Mouse (Mus musculus) myocyte (in vitro differentiated cells): ENCODE measurements around the gene Paxx. TPM values are rescaled to one million over a fixed set of nuclear protein-coding genes. Genes with fewer than 3 reads are reported as not detected.

Experiments used
- H3K27me3 ChIP-seq: one replicate; pipeline ENCODE4 v1.6.1; 2011; ENCODE audit not compliant: control insufficient read depth, insufficient read depth, insufficient read length
- H3K36me3 ChIP-seq: one replicate; pipeline ENCODE4 v1.6.1; 2011; ENCODE audit not compliant: control insufficient read depth, insufficient read depth
- H3K4me2 ChIP-seq: one replicate; pipeline ENCODE4 v1.6.1; 2011; ENCODE audit warnings: low read depth, control low read depth
- H3K4me3 ChIP-seq: one replicate; pipeline ENCODE4 v1.5.1; 2011; ENCODE audit warnings: mild to moderate bottlenecking, control low read depth, moderate library complexity
- H3K79me2 ChIP-seq: one replicate; pipeline ENCODE4 v1.6.1; 2011; ENCODE audit not compliant: control insufficient read depth, insufficient read depth
- H3ac ChIP-seq: one replicate; pipeline ENCODE4 v1.6.1; 2011; ENCODE audit not compliant: control insufficient read depth, insufficient read length
- CEBPB ChIP-seq: IDR thresholded peaks from 2 replicates; pipeline ENCODE4 v1.6.1; 2011; ENCODE audit warnings: mild to moderate bottlenecking, moderate library complexity; ENCODE audit not compliant: poor library complexity, insufficient read depth, severe bottlenecking
- E2F4 ChIP-seq: IDR thresholded peaks from one replicate; pipeline ENCODE4 v1.6.1; 2011; ENCODE audit warnings: mild to moderate bottlenecking, control low read depth, moderate library complexity; ENCODE audit not compliant: insufficient read depth
- MAX ChIP-seq: IDR thresholded peaks from one replicate; pipeline ENCODE4 v1.6.1; 2011; ENCODE audit warnings: low read depth, mild to moderate bottlenecking, control low read depth
- MYOD1 ChIP-seq, 3 experiments: IDR thresholded peaks; one replicate each; pipeline ENCODE4 v1.6.1; 2011; ENCODE audit warnings: control low read depth in 2 of 3, low read depth in 2 of 3, mild to moderate bottlenecking in 2 of 3, moderate library complexity in 1 of 3; ENCODE audit not compliant: insufficient read length in 2 of 3, control insufficient read depth in 1 of 3
- MYOG ChIP-seq, 3 experiments: IDR thresholded peaks; one replicate each; pipeline ENCODE4 v1.6.1; 2011; ENCODE audit warnings: control low read depth in 2 of 3, low read depth in 2 of 3, mild to moderate bottlenecking in 2 of 3; ENCODE audit not compliant: insufficient read length in 2 of 3, control insufficient read depth in 1 of 3, insufficient read depth in 1 of 3
- POLR2A ChIP-seq: IDR thresholded peaks from one replicate; pipeline ENCODE4 v1.6.1; 2011; ENCODE audit warnings: low read depth, mild to moderate bottlenecking, control low read depth, moderate library complexity; ENCODE audit not compliant: insufficient read length
- POLR2AphosphoS2 ChIP-seq: IDR thresholded peaks from one replicate; pipeline ENCODE4 v1.6.1; 2011; ENCODE audit warnings: low read depth, control low read depth; ENCODE audit not compliant: insufficient read length
- REST ChIP-seq: IDR thresholded peaks from one replicate; pipeline ENCODE4 v1.6.1; 2011; ENCODE audit warnings: mild to moderate bottlenecking, control low read depth, moderate library complexity; ENCODE audit not compliant: insufficient read depth, insufficient read length
- SRF ChIP-seq: IDR thresholded peaks from one replicate; pipeline ENCODE4 v1.6.1; 2011; ENCODE audit warnings: low read depth; ENCODE audit not compliant: control insufficient read depth, insufficient read length
- TCF12 ChIP-seq: IDR thresholded peaks from one replicate; pipeline ENCODE4 v1.6.1; 2011; ENCODE audit warnings: mild to moderate bottlenecking, control low read depth; ENCODE audit not compliant: poor library complexity, insufficient read depth, severe bottlenecking
- TCF3 ChIP-seq: IDR thresholded peaks from one replicate; pipeline ENCODE4 v1.6.1; 2011; ENCODE audit warnings: low read depth, control low read depth; ENCODE audit not compliant: insufficient read length
- USF1 ChIP-seq: IDR thresholded peaks from one replicate; pipeline ENCODE4 v1.6.1; 2011; ENCODE audit warnings: low read depth, mild to moderate bottlenecking, control low read depth, moderate library complexity
- polyA plus RNA-seq: library from polyadenylated mRNA; unstranded; fragments of >200 nt; fragmentation: generic; extraction: Trizol; gene quantifications from one replicate; pipeline ENCODE4 v1.2.1, GENCODE M21; 2012; ENCODE audit warnings: missing spikeins

Paxx gene
- polyA plus RNA-seq, 1 experiment, result 64.3 TPM

DNA sequence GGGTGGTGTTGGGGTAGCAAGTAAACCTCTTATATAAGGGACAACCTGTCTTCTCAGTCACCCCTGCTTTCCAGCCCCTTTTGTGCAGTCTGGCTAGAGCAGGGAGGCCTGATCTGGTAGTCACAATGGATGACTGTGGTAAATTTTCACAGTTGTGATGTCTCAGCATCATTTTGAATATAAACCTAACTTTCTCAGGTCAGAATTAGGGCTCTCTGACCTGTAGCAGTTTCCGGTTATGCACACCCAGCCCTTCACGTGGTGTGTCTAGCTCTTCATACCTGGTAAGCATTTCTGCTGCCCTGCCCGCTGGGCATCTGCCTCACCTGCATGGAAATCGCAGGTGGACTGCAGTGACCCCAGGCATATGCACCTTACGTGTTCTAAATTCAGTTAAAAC is 33.6 kb downstream of the Paxx start:
- TF ChIP-seq MAX (no peak), MYOD1 (IDR thresholded peaks at IDR 0.05; ENCODE audit: control insufficient read depth in 1 of 3, insufficient read length in 2 of 3, low read depth in 2 of 3) (no peak), MYOG (IDR thresholded peaks at IDR 0.05; ENCODE audit: control insufficient read depth in 1 of 3, insufficient read depth in 1 of 3, insufficient read length in 2 of 3, low read depth in 2 of 3) (no peak), POLR2A (no peak), TCF3 (no peak), POLR2AphosphoS2 (no peak), USF1 (no peak), SRF (no peak), CEBPB (no peak)
- Histone ChIP-seq H3K4me2 (no peak overlapping the region), H3ac (no peak overlapping the region), H3K79me2 (no peaks in the 10 kb centered on the region), H3K27me3 (peaks cover 15% of the 10 kb centered on the region), H3K36me3 (no peaks in the 10 kb centered on the region), H3K4me3 (no peak overlapping the region)

GRCm38 (mm10) chr2:25426721-25427191 is 34.1 kb downstream of the Paxx start:
- Histone ChIP-seq H3K79me2 (no peaks in the 10 kb centered on the region), H3ac (no peak overlapping the region), H3K27me3 (peaks cover 15% of the 10 kb centered on the region), H3K36me3 (no peaks in the 10 kb centered on the region), H3K4me2 (peak overlapping the region; percentile 24), H3K4me3 (no peak overlapping the region)
- TF ChIP-seq USF1 (no peak), E2F4 (no peak), SRF (no peak), MYOG (IDR thresholded peaks at IDR 0.05; ENCODE audit: control insufficient read depth in 1 of 3, insufficient read depth in 1 of 3, insufficient read length in 2 of 3, low read depth in 2 of 3) (no peak), TCF3 (no peak), REST (no peak), CEBPB (no peak), POLR2AphosphoS2 (no peak), POLR2A (no peak), MYOD1 (IDR thresholded peaks at IDR 0.05; ENCODE audit: control insufficient read depth in 1 of 3, insufficient read length in 2 of 3, low read depth in 2 of 3) (no peak), MAX (no peak), TCF12 (no peak)

DNA sequence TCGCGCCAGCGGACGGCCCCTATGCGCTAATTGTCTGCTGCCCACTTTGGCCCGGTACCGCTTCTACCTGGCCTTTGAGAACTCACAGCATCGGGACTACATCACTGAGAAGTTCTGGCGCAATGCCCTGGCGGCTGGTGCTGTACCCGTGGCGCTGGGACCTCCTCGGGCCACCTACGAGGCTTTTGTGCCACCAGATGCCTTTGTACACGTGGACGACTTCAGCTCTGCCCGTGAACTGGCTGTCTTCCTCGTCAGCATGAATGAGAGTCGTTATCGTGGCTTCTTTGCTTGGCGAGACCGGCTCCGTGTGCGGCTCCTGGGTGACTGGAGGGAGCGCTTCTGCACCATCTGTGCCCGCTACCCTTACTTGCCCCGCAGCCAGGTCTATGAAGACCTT is 35.4 kb downstream of the Paxx start:
- no peak for TF ChIP-seq SRF
- no peak for TF ChIP-seq TCF12
- TF ChIP-seq MYOG (IDR thresholded peaks at IDR 0.05; ENCODE audit: control insufficient read depth in 1 of 3, insufficient read depth in 1 of 3, insufficient read length in 2 of 3, low read depth in 2 of 3), result no peak
- no peak for TF ChIP-seq CEBPB
- no peak for TF ChIP-seq REST
- no peak for TF ChIP-seq MAX
- TF ChIP-seq MYOD1 (IDR thresholded peaks at IDR 0.05; ENCODE audit: control insufficient read depth in 1 of 3, insufficient read length in 2 of 3, low read depth in 2 of 3), result no peak
- no peak for TF ChIP-seq TCF3
- no peak for TF ChIP-seq POLR2AphosphoS2
- no peak for TF ChIP-seq E2F4
- no peak for TF ChIP-seq POLR2A
- TF ChIP-seq USF1, result no peak
- Histone ChIP-seq H3K4me3 (no peak overlapping the region), H3K79me2 (no peaks in the 10 kb centered on the region), H3K4me2 (no peak overlapping the region), H3ac (no peak overlapping the region), H3K36me3 (no peaks in the 10 kb centered on the region), H3K27me3 (peaks cover 11% of the 10 kb centered on the region)

GRCm38 (mm10) chr2:25423626-25424025 is 37.3 kb downstream of the Paxx start:
- TF ChIP-seq MAX (no peak), CEBPB (no peak)
- Histone ChIP-seq H3ac (no peak overlapping the region), H3K36me3 (no peaks in the 10 kb centered on the region), H3K27me3 (peaks cover 10% of the 10 kb centered on the region), H3K4me2 (no peak overlapping the region), H3K4me3 (no peak overlapping the region), H3K79me2 (no peaks in the 10 kb centered on the region)

DNA sequence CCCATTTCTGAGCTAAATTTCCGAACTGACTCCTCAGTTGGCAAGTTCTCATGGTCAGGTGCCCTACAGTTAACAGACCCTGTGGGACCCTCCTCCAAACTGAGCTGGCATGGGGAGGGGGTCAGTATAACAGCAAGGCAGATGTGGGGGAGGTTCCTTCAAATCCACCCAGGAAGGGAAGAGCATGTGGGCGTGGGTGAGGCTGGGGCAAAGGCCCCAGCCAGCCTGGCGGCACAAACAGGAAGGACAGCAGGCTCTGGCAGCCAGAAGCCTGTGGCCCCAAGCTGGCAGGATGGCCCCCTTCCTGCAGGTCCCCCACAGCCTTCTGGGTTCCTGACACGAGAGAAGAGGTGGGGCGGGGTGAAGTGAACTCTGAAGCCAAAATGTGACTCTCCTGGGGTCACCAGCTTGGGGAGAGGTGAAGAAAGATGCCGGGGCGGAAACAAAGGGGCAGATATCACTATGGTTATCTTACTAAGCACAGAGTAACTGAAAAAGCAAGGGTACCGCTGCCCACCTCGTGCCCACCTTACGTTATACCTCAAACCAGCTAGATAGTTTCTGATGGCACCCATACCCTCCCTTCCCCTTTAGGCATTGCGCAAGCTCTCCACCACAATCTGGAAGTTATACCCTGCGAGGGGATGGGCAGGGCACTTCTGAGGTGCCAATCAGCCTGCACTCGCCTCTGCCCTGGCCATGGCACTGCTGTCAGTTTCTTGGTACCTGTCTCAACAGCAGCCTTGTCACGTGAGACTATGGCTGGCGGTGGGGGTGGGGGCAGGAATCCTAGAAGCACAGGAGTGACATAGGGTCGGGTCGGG is 38.1 kb downstream of the Paxx start, which contains the start of gene Fut7:
Fut7 (plus strand) TSS at position 681 of the 824 bp plus-strand sequence.
- no peak within 1 kb of the TSS for H3K4me2 ChIP-seq
- no peak within 1 kb of the TSS for H3K4me3 ChIP-seq
- TF ChIP-seq USF1, result no peak
- no peak for TF ChIP-seq MYOG (IDR thresholded peaks at IDR 0.05; ENCODE audit: control insufficient read depth in 1 of 3, insufficient read depth in 1 of 3, insufficient read length in 2 of 3, low read depth in 2 of 3)
- no peak for TF ChIP-seq TCF3
- TF ChIP-seq MYOD1 (IDR thresholded peaks at IDR 0.05; ENCODE audit: control insufficient read depth in 1 of 3, insufficient read length in 2 of 3, low read depth in 2 of 3), result no peak
- TF ChIP-seq CEBPB, result peak; percentile 68; the same call in 1 of the 2 replicates
- no peak for TF ChIP-seq POLR2AphosphoS2
- no peak within 1 kb of the TSS for H3ac ChIP-seq
- H3K79me2 ChIP-seq, result no peaks in the 10 kb centered on the region
- H3K36me3 ChIP-seq, result no peaks in the 10 kb centered on the region
- H3K27me3 ChIP-seq, result peaks cover 10% of the 10 kb centered on the region
